Mouse (Mus musculus) limb, embryonic 15.5 days (tissue): ENCODE measurements around the gene Cstf1. TPM values are rescaled to one million over a fixed set of nuclear protein-coding genes. Genes with fewer than 3 reads are reported as not detected.

Experiments
- polyA plus RNA-seq: library from polyadenylated mRNA; unstranded; fragments of >200 nt; fragmentation: Nextera tagmentation; extraction: Ambion mirVana; gene quantifications from 2 replicates; pipeline ENCODE4 v1.2.1, GENCODE M21; 2015

Gene Cstf1
- polyA plus RNA-seq, 1 experiment from 2014 or later: 32.9 TPM

Other genes starting within 250 kb of the Cstf1 start
- gene Mc3r, start 122.2 kb upstream of the Cstf1 start, polyA plus RNA-seq: not detected in 2 replicates
- gene Fam210b, start 25.1 kb upstream of the Cstf1 start, polyA plus RNA-seq: 15.1 and 16.8 TPM in 2 replicates
- 73.6 and 76.8 TPM in 2 replicates for gene Aurka, start 146 bp upstream of the Cstf1 start, polyA plus RNA-seq
- gene Cass4, start 23.1 kb downstream of the Cstf1 start, polyA plus RNA-seq: 0.33 and 0.46 TPM in 2 replicates
- 74.7 and 79.9 TPM in 2 replicates for gene Rtf2, start 69.9 kb downstream of the Cstf1 start, polyA plus RNA-seq
- gene Gcnt7, start 87.9 kb downstream of the Cstf1 start, polyA plus RNA-seq: 1.5 and 1.7 TPM in 2 replicates
- 0.22 and 0.45 TPM in 2 replicates for gene Fam209, start 101.8 kb downstream of the Cstf1 start, polyA plus RNA-seq
- gene Tfap2c, start 178.9 kb downstream of the Cstf1 start, polyA plus RNA-seq: 20.1 and 20.4 TPM in 2 replicates